Mouse (Mus musculus): Measurements from ENCODE around the gene 4933427I04Rik. TPM values are rescaled to one million over a fixed set of nuclear protein-coding genes. Genes with fewer than 3 reads are reported as not detected.
A peak's percentile ranks its signal among the peaks of the same experiment; 100 is the strongest.

Gene 4933427I04Rik
- polyA plus RNA-seq, 1 experiment = not detected

DNA sequence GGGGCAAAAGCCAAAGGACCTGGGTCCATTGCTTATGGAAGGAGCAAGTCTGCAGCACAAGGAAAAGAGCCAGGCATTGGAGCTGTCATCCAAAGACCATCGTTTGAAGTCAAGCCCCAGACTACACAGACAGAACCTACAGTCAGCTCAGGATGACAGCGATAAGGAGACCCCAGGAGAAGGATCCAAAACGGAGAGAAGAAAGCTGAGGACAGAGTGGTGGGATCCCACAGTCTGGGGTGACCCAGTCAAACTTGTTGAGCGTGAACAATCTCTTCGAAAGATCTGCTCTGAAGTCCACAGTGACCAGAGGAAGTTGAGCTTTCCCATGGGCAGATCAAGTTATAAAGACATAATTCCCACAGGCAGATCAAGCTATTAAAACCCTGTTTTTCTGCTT lies 1.1 kb downstream of the 4933427I04Rik start:
- WGBS = 84% methylated on average over 5 of the region's 5 CpGs
- Histone ChIP-seq H3K4me1 (ENCODE audit: control insufficient read depth, insufficient read depth, low read length) (no peaks in the 10 kb centered on the region), H3K27ac (ENCODE audit: insufficient read depth, low read depth, low read length) (no peak overlapping the region), H3K4me3 (ENCODE audit: insufficient read depth, low read depth, low read length) (no peak overlapping the region)
- TF ChIP-seq POLR2A (IDR thresholded peaks at IDR 0.05; ENCODE audit: insufficient read depth, low read depth, low read length) = no peak
- no peak for TF ChIP-seq CTCF (IDR thresholded peaks at IDR 0.05; ENCODE audit: insufficient read depth, low read depth, low read length)

DNA sequence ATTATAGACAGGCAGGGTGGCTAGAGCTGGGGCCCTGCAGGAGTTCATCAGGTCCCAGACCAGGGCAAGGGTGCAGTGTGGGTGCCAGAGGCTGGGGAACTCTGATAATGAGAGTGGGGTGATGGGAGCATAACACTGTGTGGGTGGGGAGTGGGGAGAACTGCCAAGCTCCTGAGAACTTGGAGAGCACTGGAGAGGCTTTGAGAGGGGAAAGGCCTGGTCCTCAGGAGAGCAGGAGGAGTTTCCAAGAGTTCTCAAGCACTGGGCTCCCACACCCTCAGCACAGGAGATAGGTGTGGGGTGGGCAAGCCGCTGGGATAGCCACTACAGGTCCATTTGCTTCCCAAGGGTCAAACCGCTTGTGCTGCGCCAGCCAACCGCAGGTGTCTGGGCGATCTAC lies 34.2 kb downstream of the 4933427I04Rik start:
- TF ChIP-seq POLR2A (IDR thresholded peaks at IDR 0.05; ENCODE audit: insufficient read depth, low read depth, low read length) (no peak), CTCF (IDR thresholded peaks at IDR 0.05; ENCODE audit: insufficient read depth, low read depth, low read length) (no peak)
- 93% methylated on average over 5 of the region's 5 CpGs for WGBS
- H3K4me3 ChIP-seq (ENCODE audit: insufficient read depth, low read depth, low read length) = no peak overlapping the region
- H3K4me1 ChIP-seq (ENCODE audit: control insufficient read depth, insufficient read depth, low read length) = peaks cover 4% of the 10 kb centered on the region; the same call in 1 of the 2 replicates
- H3K27ac ChIP-seq (ENCODE audit: insufficient read depth, low read depth, low read length) = no peak overlapping the region

DNA sequence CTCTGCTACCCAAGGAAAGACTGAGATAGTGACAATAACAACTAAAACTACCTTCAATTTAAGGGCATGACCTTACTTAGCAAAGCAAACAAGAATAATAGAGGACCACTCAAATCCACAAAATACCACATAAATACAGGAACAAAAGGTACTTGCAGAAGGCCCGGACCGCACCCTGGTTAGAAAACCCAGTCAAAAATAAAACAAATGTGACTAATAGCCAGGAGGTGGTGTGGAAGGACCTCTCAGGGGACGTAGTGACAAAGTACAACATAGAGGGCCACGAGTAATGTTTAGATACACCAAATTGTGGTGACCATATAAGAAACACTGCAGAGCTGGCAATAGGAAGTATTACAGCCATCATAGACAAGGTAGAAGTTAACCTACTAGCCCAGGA lies 34.8 kb downstream of the 4933427I04Rik start:
- H3K4me1 ChIP-seq (ENCODE audit: control insufficient read depth, insufficient read depth, low read length) = peaks cover 4% of the 10 kb centered on the region; the same call in 1 of the 2 replicates
- no peak overlapping the region for H3K27ac ChIP-seq (ENCODE audit: insufficient read depth, low read depth, low read length)
- H3K4me3 ChIP-seq (ENCODE audit: insufficient read depth, low read depth, low read length) = no peak overlapping the region
- TF ChIP-seq CTCF (IDR thresholded peaks at IDR 0.05; ENCODE audit: insufficient read depth, low read depth, low read length) (no peak), POLR2A (IDR thresholded peaks at IDR 0.05; ENCODE audit: insufficient read depth, low read depth, low read length) (no peak)
- WGBS = 88% methylated on average over 4 of the region's 4 CpGs

DNA sequence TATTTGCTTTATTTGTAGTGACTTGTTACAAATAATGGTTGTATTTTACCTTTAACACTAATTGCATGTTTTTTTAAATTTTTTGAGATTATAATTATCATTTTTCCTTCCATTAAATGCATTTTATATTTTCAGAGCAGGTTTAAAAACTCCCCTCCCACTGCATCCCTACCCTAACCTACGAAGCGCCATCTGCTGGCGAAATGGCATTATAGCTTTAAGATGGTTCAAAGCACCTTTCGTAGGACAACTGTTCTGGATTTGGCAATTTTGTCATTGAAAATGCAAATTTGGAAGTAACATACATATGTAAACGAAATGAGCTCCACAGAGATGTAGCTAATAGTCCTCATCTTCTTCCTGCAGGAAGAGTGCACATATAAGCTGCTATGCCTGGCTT lies 39.2 kb downstream of the 4933427I04Rik start:
- TF ChIP-seq POLR2A (IDR thresholded peaks at IDR 0.05; ENCODE audit: insufficient read depth, low read depth, low read length) (no peak), CTCF (IDR thresholded peaks at IDR 0.05; ENCODE audit: insufficient read depth, low read depth, low read length) (no peak)
- no peak overlapping the region for H3K27ac ChIP-seq (ENCODE audit: insufficient read depth, low read depth, low read length)
- no peak overlapping the region for H3K4me3 ChIP-seq (ENCODE audit: insufficient read depth, low read depth, low read length)
- WGBS = 6% methylated on average over 5 of the region's 5 CpGs
- peaks cover 2% of the 10 kb centered on the region; the same call in 1 of the 2 replicates for H3K4me1 ChIP-seq (ENCODE audit: control insufficient read depth, insufficient read depth, low read length)

DNA sequence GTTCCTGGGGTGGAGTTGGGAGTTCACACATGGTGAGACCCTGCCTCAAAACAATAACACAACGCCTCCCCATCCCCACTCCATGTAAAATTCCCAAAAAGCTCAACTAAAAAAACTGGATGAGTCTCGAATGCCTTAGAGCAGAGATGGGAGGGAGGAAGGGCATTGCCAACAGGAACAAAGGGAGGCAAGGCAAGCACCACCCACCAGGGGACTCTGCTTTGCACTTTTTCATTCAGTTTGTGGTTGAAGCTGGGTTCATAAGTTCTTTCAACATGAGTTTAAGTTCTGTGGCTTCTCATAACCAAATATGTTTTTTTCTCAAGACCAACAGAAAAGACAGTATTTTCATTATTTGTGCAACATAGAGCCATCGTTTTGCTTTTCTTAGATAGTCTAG lies 44.0 kb downstream of the 4933427I04Rik start:
- Histone ChIP-seq H3K4me3 (ENCODE audit: insufficient read depth, low read depth, low read length) (no peak overlapping the region), H3K4me1 (ENCODE audit: control insufficient read depth, insufficient read depth, low read length) (no peaks in the 10 kb centered on the region), H3K27ac (ENCODE audit: insufficient read depth, low read depth, low read length) (no peak overlapping the region)
- 68% methylated on average over 3 of the region's 3 CpGs for WGBS
- TF ChIP-seq POLR2A (IDR thresholded peaks at IDR 0.05; ENCODE audit: insufficient read depth, low read depth, low read length) (no peak), CTCF (IDR thresholded peaks at IDR 0.05; ENCODE audit: insufficient read depth, low read depth, low read length) (no peak)

DNA sequence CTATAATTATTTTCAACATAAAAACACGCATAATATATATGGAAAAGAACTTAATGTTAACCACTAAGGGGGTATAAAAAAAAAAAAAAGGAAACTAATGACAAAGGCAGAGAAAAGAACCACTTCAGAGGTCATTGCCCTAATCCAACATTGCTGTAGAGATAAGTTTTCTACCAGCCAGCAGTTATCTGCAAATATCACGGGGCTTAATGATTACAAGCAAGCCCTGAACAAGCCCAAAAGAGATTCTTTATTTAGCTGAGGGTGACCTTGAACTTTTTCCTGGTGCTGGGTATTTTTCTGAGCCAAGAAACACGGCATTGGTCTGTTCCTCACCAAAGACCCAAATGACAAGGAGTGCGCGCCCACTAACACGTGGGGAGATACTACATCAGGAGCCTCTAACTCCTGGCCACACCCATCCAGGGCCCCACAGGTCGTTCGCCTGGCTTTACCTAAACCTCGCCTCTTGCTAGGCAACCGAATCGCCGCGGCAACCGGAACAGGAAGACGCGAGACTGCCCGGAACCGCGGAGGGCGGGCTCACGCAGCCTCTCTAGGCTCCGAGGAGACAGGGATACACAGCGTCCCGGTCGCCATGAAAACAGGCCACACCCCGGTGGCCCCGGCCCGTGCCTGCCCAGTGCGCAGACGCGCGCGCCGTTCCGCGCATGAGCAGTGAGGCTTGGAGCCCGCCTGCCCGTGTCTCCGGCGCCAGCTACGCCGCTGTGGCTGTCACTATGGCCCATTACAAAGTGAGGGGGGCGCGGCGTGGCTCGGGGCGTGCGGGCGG lies 45.0 kb downstream of the 4933427I04Rik start, which contains the start of gene Mycbp:
Gene Mycbp, plus strand, starts transcription at position 500 of the 793 bp plus-strand sequence.
- peak; percentile 63; the same call in 1 of the 2 replicates for TF ChIP-seq POLR2A (IDR thresholded peaks at IDR 0.05; ENCODE audit: insufficient read depth, low read depth, low read length)
- no peak for TF ChIP-seq CTCF (IDR thresholded peaks at IDR 0.05; ENCODE audit: insufficient read depth, low read depth, low read length)
- 1% methylated on average over 49 of the region's 49 CpGs for WGBS
- H3K27ac ChIP-seq (ENCODE audit: insufficient read depth, low read depth, low read length) = peak within 1 kb of the TSS; percentile 68

DNA sequence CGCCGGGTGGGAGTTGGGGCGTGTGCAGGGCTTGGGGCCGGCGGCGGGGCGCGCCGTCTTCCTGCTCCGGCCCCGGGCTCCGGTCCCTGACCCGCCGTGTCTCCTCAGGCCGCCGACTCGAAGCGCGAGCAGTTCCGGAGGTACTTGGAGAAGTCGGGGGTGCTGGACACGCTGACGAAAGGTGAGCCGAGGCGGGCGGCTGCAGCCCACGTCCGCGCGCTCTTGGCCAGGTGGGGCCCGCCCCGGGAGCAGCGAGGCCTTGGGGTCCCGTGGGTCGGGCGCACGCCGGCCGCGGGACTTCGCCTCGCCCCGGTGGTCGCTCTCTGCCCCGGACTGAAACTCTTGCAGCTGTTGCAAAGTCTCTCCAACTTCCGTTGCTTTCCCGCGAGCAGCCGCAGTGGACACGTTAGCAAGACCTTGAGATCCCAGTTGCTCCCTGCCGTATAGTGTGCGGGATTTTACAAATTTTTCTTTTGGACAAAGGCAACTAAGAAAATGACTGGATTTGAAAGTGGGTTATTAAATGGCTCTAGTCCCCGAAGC lies 45.7 kb downstream of the 4933427I04Rik start:
- Histone ChIP-seq H3K4me1 (ENCODE audit: control insufficient read depth, insufficient read depth, low read length) (no peaks in the 10 kb centered on the region), H3K27ac (ENCODE audit: insufficient read depth, low read depth, low read length) (no peak overlapping the region), H3K4me3 (ENCODE audit: insufficient read depth, low read depth, low read length) (peak overlapping the region; percentile 77)
- under 1% methylated on average over 53 of the region's 53 CpGs for WGBS
- no peak for TF ChIP-seq POLR2A (IDR thresholded peaks at IDR 0.05; ENCODE audit: insufficient read depth, low read depth, low read length)
- TF ChIP-seq CTCF (IDR thresholded peaks at IDR 0.05; ENCODE audit: insufficient read depth, low read depth, low read length) = no peak

More for the DNA sequence above, 45.0 kb downstream of the 4933427I04Rik start, which contains the start of gene Mycbp:
- Histone ChIP-seq H3K4me3 (ENCODE audit: insufficient read depth, low read depth, low read length) (peak within 1 kb of the TSS; percentile 77), H3K4me1 (ENCODE audit: control insufficient read depth, insufficient read depth, low read length) (no peaks in the 10 kb centered on the region)

DNA sequence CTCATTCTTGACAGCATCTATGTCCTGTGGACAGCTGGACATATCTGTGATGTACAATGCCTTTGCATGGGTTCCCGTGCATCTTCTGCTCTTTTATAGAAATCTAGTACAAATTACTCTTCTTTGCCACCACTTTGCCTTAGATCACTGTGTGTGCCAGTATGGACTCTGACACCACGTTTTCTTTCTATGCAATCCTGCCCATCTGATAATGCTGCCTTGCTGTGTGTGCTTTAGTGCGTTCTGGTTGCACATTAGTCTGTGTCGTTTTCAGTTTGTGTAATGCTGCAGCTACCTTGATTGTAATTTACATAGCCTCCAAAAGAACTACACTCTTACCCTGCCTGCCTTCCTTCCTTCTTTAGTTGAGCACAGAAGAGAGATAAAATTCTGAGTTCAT lies 52.0 kb downstream of the 4933427I04Rik start:
- TF ChIP-seq CTCF (IDR thresholded peaks at IDR 0.05; ENCODE audit: insufficient read depth, low read depth, low read length) (no peak), POLR2A (IDR thresholded peaks at IDR 0.05; ENCODE audit: insufficient read depth, low read depth, low read length) (no peak)
- H3K27ac ChIP-seq (ENCODE audit: insufficient read depth, low read depth, low read length) = no peak overlapping the region
- no peaks in the 10 kb centered on the region for H3K4me1 ChIP-seq (ENCODE audit: control insufficient read depth, insufficient read depth, low read length)
- WGBS = 86% methylated on average over 4 of the region's 4 CpGs
- H3K4me3 ChIP-seq (ENCODE audit: insufficient read depth, low read depth, low read length) = no peak overlapping the region

DNA sequence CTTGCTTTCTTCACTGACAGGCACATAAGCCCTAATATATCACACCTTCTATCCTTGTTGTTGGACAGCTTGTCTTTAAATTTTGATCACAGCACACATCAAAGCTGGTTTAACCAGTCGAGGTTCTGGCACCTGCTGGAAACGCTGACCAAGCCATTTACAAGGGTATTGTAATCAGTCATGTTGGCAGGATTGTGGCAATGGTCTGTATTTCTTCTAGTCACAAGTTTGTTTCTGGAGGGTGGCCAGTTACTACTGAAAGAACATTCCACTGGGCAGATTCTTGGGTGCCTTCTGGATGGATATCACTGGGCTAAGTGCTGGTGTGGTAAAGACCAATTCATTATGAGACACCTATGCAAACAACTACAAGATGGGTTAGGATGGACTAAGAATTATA lies 53.0 kb downstream of the 4933427I04Rik start:
- TF ChIP-seq POLR2A (IDR thresholded peaks at IDR 0.05; ENCODE audit: insufficient read depth, low read depth, low read length) = no peak
- TF ChIP-seq CTCF (IDR thresholded peaks at IDR 0.05; ENCODE audit: insufficient read depth, low read depth, low read length) = no peak
- H3K27ac ChIP-seq (ENCODE audit: insufficient read depth, low read depth, low read length) = no peak overlapping the region
- whole genome bisulfite sequencing = 53% methylated on average over 2 of the region's 2 CpGs
- H3K4me3 ChIP-seq (ENCODE audit: insufficient read depth, low read depth, low read length) = no peak overlapping the region
- H3K4me1 ChIP-seq (ENCODE audit: control insufficient read depth, insufficient read depth, low read length) = no peaks in the 10 kb centered on the region

Other genes with a start within 250 kb of the 4933427I04Rik start
- 258 and 508 TPM in 2 replicates for gene Macf1, start 175.3 kb upstream of the 4933427I04Rik start, polyA plus RNA-seq (2012; ENCODE audit: insufficient read depth, insufficient read length, low replicate concordance, missing spikeins)
- not detected in 2 replicates for gene Ndufs5, start 141.5 kb upstream of the 4933427I04Rik start, polyA plus RNA-seq (2012; ENCODE audit: insufficient read depth, insufficient read length, low replicate concordance, missing spikeins)
- not detected in 2 replicates for gene Akirin1, start 109.3 kb upstream of the 4933427I04Rik start, polyA plus RNA-seq (2012; ENCODE audit: insufficient read depth, insufficient read length, low replicate concordance, missing spikeins)
- not detected in 2 replicates for gene Rhbdl2, start 71.8 kb upstream of the 4933427I04Rik start, polyA plus RNA-seq (2012; ENCODE audit: insufficient read depth, insufficient read length, low replicate concordance, missing spikeins)
- not detected in 2 replicates for gene Mycbp, start 45.2 kb downstream of the 4933427I04Rik start, polyA plus RNA-seq (2012; ENCODE audit: insufficient read depth, insufficient read length, low replicate concordance, missing spikeins)
- gene Rragc, start 57.8 kb downstream of the 4933427I04Rik start, polyA plus RNA-seq (2012; ENCODE audit: insufficient read depth, insufficient read length, low replicate concordance, missing spikeins) = 118 TPM in 1 of 2 replicates, not detected in the other
- gene 4930535I16Rik, start 58.3 kb downstream of the 4933427I04Rik start, polyA plus RNA-seq (2012; ENCODE audit: insufficient read depth, insufficient read length, low replicate concordance, missing spikeins) = not detected in 2 replicates

Measured in olfactory bulb, adult 2 months (tissue).